Mouse (Mus musculus) brain, adult 2 months (tissue): ENCODE measurements around the gene Kazn.
A peak's percentile ranks its signal among the peaks of the same experiment; 100 is the strongest.

Source experiments
- DNase-seq: peaks from one replicate; pipeline ENCODE4 v3.0.0; 2011; ENCODE audit warnings: low read depth, low spot score

Kazn gene

GRCm38 (mm10) chr4:142079629-142080486, 159.3 kb downstream of the Kazn start:
- no peak for DNase-seq

- DNase-seq = peak; percentile 84
Observed at GRCm38 (mm10) chr4:142077572-142078271, 161.5 kb downstream of the Kazn start.

- no peak for DNase-seq
Observed at GRCm38 (mm10) chr4:142076883-142077282, 162.3 kb downstream of the Kazn start.

- no peak for DNase-seq
Observed at GRCm38 (mm10) chr4:142075931-142076330, 163.3 kb downstream of the Kazn start.

GRCm38 (mm10) chr4:142074060-142074732, 165.0 kb downstream of the Kazn start:
- no peak for DNase-seq

- peak; percentile 81 for DNase-seq
Observed at GRCm38 (mm10) chr4:142071243-142071991, 167.8 kb downstream of the Kazn start.

GRCm38 (mm10) chr4:142070840-142071239, 168.4 kb downstream of the Kazn start:
- DNase-seq = peak; percentile 48

- no peak for DNase-seq
Observed at GRCm38 (mm10) chr4:142068899-142069812, 170.0 kb downstream of the Kazn start.

GRCm38 (mm10) chr4:142066576-142066975, 172.6 kb downstream of the Kazn start:
- no peak for DNase-seq

GRCm38 (mm10) chr4:142065835-142066234, 173.4 kb downstream of the Kazn start:
- DNase-seq = no peak

GRCm38 (mm10) chr4:142065270-142065669, 173.9 kb downstream of the Kazn start:
- DNase-seq = peak; percentile 28

GRCm38 (mm10) chr4:142064582-142065228, 174.5 kb downstream of the Kazn start:
- no peak for DNase-seq

GRCm38 (mm10) chr4:142063057-142063534, 176.1 kb downstream of the Kazn start:
- DNase-seq = no peak

GRCm38 (mm10) chr4:142061485-142062240, 177.5 kb downstream of the Kazn start:
- no peak for DNase-seq

GRCm38 (mm10) chr4:142060455-142061378, 178.5 kb downstream of the Kazn start:
- peak; percentile 99 for DNase-seq

- no peak for DNase-seq
Observed at GRCm38 (mm10) chr4:142059841-142060193, 179.4 kb downstream of the Kazn start.

GRCm38 (mm10) chr4:142059113-142059840, 179.9 kb downstream of the Kazn start:
- no peak for DNase-seq
